Mouse (Mus musculus) T-helper 17 cell (primary cell): ENCODE data around the gene Lix1.

Experiments used
- in situ Hi-C, 2 experiments: fragments of 300-600 bp; cut with MboI, MseI; formaldehyde crosslinking; loops; 1 replicate in 1 of 2; 2 replicates in 1 of 2; pipeline ENCODE4 v1.15.1; 2025; ENCODE audit warnings: high pct_unique_total_duplicates in 2 of 2

Gene Lix1

GRCm38 (mm10) chr17:17409601-17410000, 7.1 kb downstream of the Lix1 start:
- in situ Hi-C loops = no loop called here

- in situ Hi-C loops = no loop called here
Observed at GRCm38 (mm10) chr17:17411443-17411842, 9.0 kb downstream of the Lix1 start.

GRCm38 (mm10) chr17:17412176-17412575, 9.7 kb downstream of the Lix1 start:
- in situ Hi-C loops = no loop called here

GRCm38 (mm10) chr17:17414206-17414605, 11.7 kb downstream of the Lix1 start:
- in situ Hi-C loops = no loop called here

GRCm38 (mm10) chr17:17424609-17425307, 22.3 kb downstream of the Lix1 start:
- in situ Hi-C loops = no loop called here

GRCm38 (mm10) chr17:17425308-17425813, 22.9 kb downstream of the Lix1 start:
- in situ Hi-C loops = no loop called here

GRCm38 (mm10) chr17:17425906-17426305, 23.4 kb downstream of the Lix1 start:
- in situ Hi-C loops = no loop called here

GRCm38 (mm10) chr17:17428888-17429287, 26.4 kb downstream of the Lix1 start:
- in situ Hi-C loops = no loop called here

- in situ Hi-C loops = no loop called here
Observed at GRCm38 (mm10) chr17:17433679-17434078, 31.2 kb downstream of the Lix1 start.

- in situ Hi-C loops = no loop called here
Observed at GRCm38 (mm10) chr17:17438576-17439191, 36.2 kb downstream of the Lix1 start.

GRCm38 (mm10) chr17:17441876-17442498, 39.5 kb downstream of the Lix1 start:
- in situ Hi-C loops = no loop called here

- in situ Hi-C loops = no loop called here
Observed at GRCm38 (mm10) chr17:17444297-17444886, 41.9 kb downstream of the Lix1 start.

GRCm38 (mm10) chr17:17446683-17447082, 44.2 kb downstream of the Lix1 start:
- in situ Hi-C loops = no loop called here

- in situ Hi-C loops = no loop called here
Observed at GRCm38 (mm10) chr17:17447821-17448220, 45.3 kb downstream of the Lix1 start.

- in situ Hi-C loops = no loop called here
Observed at GRCm38 (mm10) chr17:17448737-17449440, 46.4 kb downstream of the Lix1 start.

- in situ Hi-C loops = no loop called here
Observed at GRCm38 (mm10) chr17:17449441-17449770, 46.9 kb downstream of the Lix1 start.

GRCm38 (mm10) chr17:17451102-17451501, 48.6 kb downstream of the Lix1 start:
- in situ Hi-C loops = no loop called here

- in situ Hi-C loops = no loop called here
Observed at GRCm38 (mm10) chr17:17452617-17453016, 50.1 kb downstream of the Lix1 start.

- in situ Hi-C loops = no loop called here
Observed at GRCm38 (mm10) chr17:17454573-17454972, 52.1 kb downstream of the Lix1 start.

GRCm38 (mm10) chr17:17485789-17486188, 83.3 kb downstream of the Lix1 start:
- in situ Hi-C loops = no loop called here

- in situ Hi-C loops = no loop called here
Observed at GRCm38 (mm10) chr17:17490820-17491621, 88.5 kb downstream of the Lix1 start.
